Mouse (Mus musculus) liver, embryonic 14.5 days (tissue): ENCODE results near the gene Adra1b. TPM values are rescaled to one million over a fixed set of nuclear protein-coding genes. Genes with fewer than 3 reads are reported as not detected.

Experiments used
- ATAC-seq: fragments of 200-750 bp; cut with Nextera tagmentation; 2 replicates; pipeline ENCODE4 v1.8.0; 2017; ENCODE audit warnings: moderate number of reproducible peaks, mild to moderate bottlenecking, moderate library complexity; ENCODE audit not compliant: insufficient read depth
- DNase-seq, 3 experiments: peaks; one replicate each; pipeline ENCODE4 v3.0.0-alpha.2; 2012 to 2013; ENCODE audit warnings: low read depth in 3 of 3, low spot score in 3 of 3
- H3K27ac ChIP-seq: fragments of 300-500 bp; sonication (generic); 2 replicates; pipeline ENCODE4 v1.5.1; 2014; ENCODE audit warnings: moderate library complexity, mild to moderate bottlenecking, control low read depth, inconsistent platforms
- H3K27me3 ChIP-seq: fragments of 300-500 bp; sonication (generic); 2 replicates; pipeline ENCODE4 v1.6.1; 2014; ENCODE audit warnings: mild to moderate bottlenecking, low read length, moderate library complexity; ENCODE audit not compliant: control insufficient read depth, insufficient read depth
- H3K36me3 ChIP-seq: fragments of 300-500 bp; sonication (generic); replicated peaks from 2 replicates; pipeline ENCODE4 v1.6.1; 2014; ENCODE audit warnings: low read depth; ENCODE audit not compliant: control insufficient read depth, insufficient read depth
- H3K4me1 ChIP-seq, 2 experiments: fragments of 200-500 bp in 1 of 2; fragments of 300-500 bp in 1 of 2; sonication (generic) in 1 of 2; replicated peaks; 2 replicates each; pipeline ENCODE4 v1.6.1; 2012 to 2014; ENCODE audit warnings: antibody characterized with exemption in 1 of 2, inconsistent platforms in 1 of 2, low read length in 1 of 2; ENCODE audit not compliant: control insufficient read depth in 2 of 2, insufficient read depth in 2 of 2
- H3K4me2 ChIP-seq: fragments of 300-500 bp; sonication (generic); 2 replicates; pipeline ENCODE4 v1.6.1; 2014; ENCODE audit warnings: low read depth, mild to moderate bottlenecking, control low read depth, moderate library complexity
- H3K4me3 ChIP-seq, 2 experiments: fragments of 200-500 bp in 1 of 2; fragments of 300-500 bp in 1 of 2; sonication (generic) in 1 of 2; 2 replicates each; pipeline ENCODE4 v1.5.1; 2012 to 2014; ENCODE audit warnings: low read depth in 2 of 2, low read length in 2 of 2, mild to moderate bottlenecking in 2 of 2, control low read depth in 1 of 2, inconsistent platforms in 1 of 2, moderate library complexity in 1 of 2; ENCODE audit not compliant: insufficient read depth in 1 of 2
- H3K9ac ChIP-seq: fragments of 300-500 bp; sonication (generic); replicated peaks from 2 replicates; pipeline ENCODE4 v1.6.1; 2014; ENCODE audit warnings: mild to moderate bottlenecking, control low read depth, moderate library complexity
- H3K9me3 ChIP-seq: fragments of 300-500 bp; sonication (generic); 2 replicates; pipeline ENCODE4 v1.6.1; 2016; ENCODE audit warnings: low read length, mixed read lengths; ENCODE audit not compliant: control insufficient read depth
- CTCF ChIP-seq: IDR thresholded peaks from 2 replicates; pipeline ENCODE4 v1.5.1; 2016; ENCODE audit warnings: antibody characterized with exemption, low read depth, control low read depth
- EP300 ChIP-seq: IDR thresholded peaks from 2 replicates; pipeline ENCODE4 v1.6.1; 2016; ENCODE audit warnings: antibody characterized with exemption, low read depth
- WGBS: fragments of 180-500 bp; shearing (Covaris S2); extraction: QIAGEN DNeasy Blood & Tissue Kit; methylation state at CpG from one replicate; pipeline ENCODE4 v1.1.7; 2014; ENCODE audit not compliant: insufficient replicate concordance; 5-methylcytosine and 5-hydroxymethylcytosine counted together
- polyA plus RNA-seq, 2 experiments: library from polyadenylated mRNA; depleted of rRNA in 1 of 2; stranded (reverse) in 1 of 2; unstranded in 1 of 2; fragments of >200 nt; fragmentation: Nextera tagmentation in 1 of 2; extraction: Ambion mirVana in 1 of 2; gene quantifications; 2 replicates each; pipeline versions ENCODE4 v1.2.1 to v1.2.3; 2012 to 2014

The Adra1b gene
- polyA plus RNA-seq, 2 experiments: 1.7 to 8.3 TPM

- Histone ChIP-seq H3K27ac (no peak overlapping the region), H3K4me2 (no peak overlapping the region), H3K27me3 (no peaks in the 10 kb centered on the region), H3K4me3 (no peak overlapping the region), H3K4me1 (no peaks in the 10 kb centered on the region), H3K9ac (no peak overlapping the region), H3K9me3 (no peaks in the 10 kb centered on the region), H3K36me3 (no peaks in the 10 kb centered on the region)
- DNase-seq (no peak), ATAC-seq (no peak)
- TF ChIP-seq CTCF (no peak), EP300 (no peak)
- 75% methylated on average over 2 of the region's 2 CpGs for WGBS
Observed at GRCm38 (mm10) chr11:43936023-43936422, 35.0 kb upstream of the Adra1b start.

DNA sequence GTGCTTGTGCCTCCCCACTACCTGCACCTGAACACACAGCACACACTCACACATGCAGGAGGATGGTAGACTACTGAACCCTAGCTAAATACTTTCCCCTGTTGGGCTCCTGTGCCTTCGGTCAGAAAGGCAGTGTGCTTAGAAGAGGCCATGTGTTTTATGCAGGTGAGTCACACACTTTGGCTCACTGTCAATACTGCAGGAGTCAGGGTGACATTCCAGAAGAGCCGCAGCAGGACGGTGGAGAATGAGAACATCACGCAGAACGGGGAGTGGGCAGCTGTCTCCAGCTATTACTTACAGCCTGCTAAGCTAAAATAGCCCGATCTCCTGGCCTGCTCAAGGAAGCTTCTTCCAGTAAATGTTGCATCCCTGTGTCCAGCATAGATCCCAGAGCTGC is 32.5 kb upstream of the Adra1b start:
- Histone ChIP-seq H3K4me1 (0 out of 4 replicates have a peak, but pooled peaks cover 0 to 2% of the 10 kb centered on the region in 2 experiments), H3K27me3 (no peaks in the 10 kb centered on the region), H3K4me3 (no peak overlapping the region), H3K36me3 (no peaks in the 10 kb centered on the region), H3K9ac (no peak overlapping the region), H3K9me3 (no peaks in the 10 kb centered on the region), H3K27ac (no peak overlapping the region), H3K4me2 (no peak overlapping the region)
- 60% methylated on average over 6 of the region's 6 CpGs for WGBS
- DNase-seq: no peak
- no peak for TF ChIP-seq EP300
- no peak for TF ChIP-seq CTCF
- ATAC-seq: no peak

- Histone ChIP-seq H3K4me3 (no peak overlapping the region), H3K27me3 (no peaks in the 10 kb centered on the region), H3K9ac (no peak overlapping the region), H3K36me3 (no peaks in the 10 kb centered on the region), H3K9me3 (no peaks in the 10 kb centered on the region), H3K27ac (no peak overlapping the region), H3K4me1 (0 out of 4 replicates have a peak, but pooled peaks cover 0 to 2% of the 10 kb centered on the region in 2 experiments), H3K4me2 (no peak overlapping the region)
- DNase-seq (no peak), ATAC-seq (no peak)
- TF ChIP-seq CTCF (no peak), EP300 (no peak)
- 61% methylated on average over 4 of the region's 4 CpGs for WGBS
Observed at GRCm38 (mm10) chr11:43933000-43933399, 32.0 kb upstream of the Adra1b start.

DNA sequence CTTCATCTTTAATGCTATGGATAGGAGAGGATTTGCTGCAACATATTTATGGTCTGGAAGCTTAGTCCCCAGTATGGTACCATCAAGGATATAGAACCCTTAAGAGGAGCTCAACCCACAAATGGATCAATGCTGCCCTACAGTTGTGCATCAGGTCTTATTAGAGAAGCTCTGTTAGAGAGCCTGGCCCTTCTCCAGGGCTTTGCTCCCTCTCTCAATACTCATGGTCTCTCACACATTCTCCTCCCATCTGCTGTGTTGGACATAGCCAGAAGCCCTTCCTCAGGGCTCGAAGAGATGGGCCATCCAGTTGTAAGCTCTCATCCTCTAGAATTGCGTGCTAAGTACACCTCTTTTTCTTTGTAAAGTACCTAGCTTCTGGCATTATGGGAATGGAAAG is 29.2 kb upstream of the Adra1b start:
- no peaks in the 10 kb centered on the region for H3K27me3 ChIP-seq
- no peak overlapping the region for H3K9ac ChIP-seq
- no peaks in the 10 kb centered on the region for H3K36me3 ChIP-seq
- H3K9me3 ChIP-seq: no peaks in the 10 kb centered on the region
- H3K4me1 ChIP-seq: peaks cover 0 to 2% of the 10 kb centered on the region in 2 experiments; a peak in 1 of 4 replicates
- TF ChIP-seq EP300 (no peak), CTCF (no peak)
- no peak for ATAC-seq
- H3K27ac ChIP-seq: no peak overlapping the region
- H3K4me2 ChIP-seq: no peak overlapping the region
- WGBS: 48% methylated on average over 2 of the region's 2 CpGs
- DNase-seq: no peak
- H3K4me3 ChIP-seq: no peak overlapping the region

GRCm38 (mm10) chr11:43929706-43930105 is 28.7 kb upstream of the Adra1b start:
- TF ChIP-seq CTCF: no peak
- no peak for TF ChIP-seq EP300
- no peak overlapping the region for H3K4me2 ChIP-seq
- H3K4me1 ChIP-seq: peaks cover 0 to 2% of the 10 kb centered on the region in 2 experiments; a peak in 1 of 4 replicates
- H3K9ac ChIP-seq: no peak overlapping the region
- no peaks in the 10 kb centered on the region for H3K36me3 ChIP-seq
- H3K4me3 ChIP-seq: no peak overlapping the region
- WGBS: 49% methylated on average over 5 of the region's 5 CpGs
- no peaks in the 10 kb centered on the region for H3K9me3 ChIP-seq
- H3K27ac ChIP-seq: no peak overlapping the region
- no peaks in the 10 kb centered on the region for H3K27me3 ChIP-seq
- ATAC-seq (no peak), DNase-seq (no peak)
